In the genomic region with DNA sequence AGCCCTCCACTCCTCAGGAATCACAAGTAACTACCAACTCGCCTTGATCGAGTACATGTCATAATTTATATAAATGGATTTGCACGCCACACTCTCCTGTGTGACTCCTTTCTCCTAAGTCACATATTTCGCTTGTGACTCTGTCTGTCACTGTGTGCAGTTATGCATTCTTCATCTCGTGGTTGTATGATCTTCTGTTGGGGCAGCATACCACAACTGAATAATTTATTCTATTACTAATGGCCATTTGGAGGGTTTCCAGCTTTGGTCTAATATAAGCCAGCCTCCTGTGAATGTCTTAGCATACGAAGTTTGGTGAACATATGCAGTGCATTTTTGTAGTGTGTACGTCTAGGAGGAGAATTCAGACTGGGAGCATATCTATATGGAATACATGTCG, we compare ENCODE assay signal across 23 mouse cellular contexts.
A peak's percentile ranks its signal among the peaks of the same experiment; 100 is the strongest.
DNase-seq lines count a peak whose midpoint lies in the region; ATAC-seq and TF ChIP-seq lines count a peak whose summit lies in the region.
"Had no signal": no experiment of that assay in that cellular context is flagged by ENCODE, and none has a peak within 500 bp of the region (broad histone marks: within the 10 kb centered on the region; RNA-seq: fewer than 3 reads in every experiment).

No protein-coding gene starts in this region.

- peak; percentile 52; the same call in 1 of the 2 replicates for ATAC-seq in forebrain, embryonic 16.5 days
- ATAC-seq in forebrain, embryonic 15.5 days (replicated peaks) = no peak
- no peak for ATAC-seq in midbrain, postnatal 0 days (ENCODE audit: low FRiP score)
- no peak for ATAC-seq in midbrain, embryonic 14.5 days (ENCODE audit: low FRiP score, low TSS enrichment)
- ATAC-seq: activated CD4-positive, CD25-positive, alpha-beta regulatory T cell, adult 4 months had no signal

- no peaks in the 10 kb centered on the region for H3K9me3 ChIP-seq in forebrain, embryonic 16.5 days (ENCODE audit: control insufficient read depth, low read length)
- H3K9me3 ChIP-seq in forebrain, embryonic 15.5 days = no peaks in the 10 kb centered on the region
- no peaks in the 10 kb centered on the region for H3K9me3 ChIP-seq in midbrain, postnatal 0 days (ENCODE audit: low read length)
- no peaks in the 10 kb centered on the region for H3K9me3 ChIP-seq in midbrain, embryonic 14.5 days (ENCODE audit: control insufficient read depth, low read length)
- H3K9me3 ChIP-seq: forebrain, embryonic 10.5 days; heart, embryonic 12.5 days; hindbrain, embryonic 10.5 days; liver, embryonic 15.5 days; midbrain, embryonic 10.5 days had no signal

- H3K27me3 ChIP-seq in forebrain, embryonic 16.5 days (replicated peaks; ENCODE audit: control insufficient read depth, insufficient read depth, low read length) = no peaks in the 10 kb centered on the region
- H3K27me3 ChIP-seq in forebrain, embryonic 15.5 days = no peaks in the 10 kb centered on the region
- no peaks in the 10 kb centered on the region for H3K27me3 ChIP-seq in midbrain, postnatal 0 days (ENCODE audit: insufficient read depth, low read length)
- no peaks in the 10 kb centered on the region for H3K27me3 ChIP-seq in midbrain, embryonic 14.5 days (ENCODE audit: control insufficient read depth, insufficient read depth, low read length)
- H3K27me3 ChIP-seq: heart, embryonic 12.5 days; liver, embryonic 15.5 days had no signal

- no peak overlapping the region for H3K4me3 ChIP-seq in forebrain, embryonic 16.5 days (replicated peaks; ENCODE audit: low read length)
- no peak overlapping the region for H3K4me3 ChIP-seq in forebrain, embryonic 15.5 days
- no peak overlapping the region for H3K4me3 ChIP-seq in midbrain, postnatal 0 days (ENCODE audit: low read depth, low read length)
- no peak overlapping the region for H3K4me3 ChIP-seq in midbrain, embryonic 14.5 days (replicated peaks; ENCODE audit: low read depth, low read length)
- H3K4me3 ChIP-seq: forebrain, embryonic 10.5 days; heart, embryonic 12.5 days; hindbrain, embryonic 10.5 days; left cerebral cortex, adult 2 months; liver, embryonic 15.5 days; midbrain, embryonic 10.5 days had no signal

- H3K27ac ChIP-seq in forebrain, embryonic 16.5 days (ENCODE audit: low read length) = no peak overlapping the region
- no peak overlapping the region for H3K27ac ChIP-seq in forebrain, embryonic 15.5 days (replicated peaks)
- no peak overlapping the region for H3K27ac ChIP-seq in midbrain, postnatal 0 days (ENCODE audit: low read depth, low read length)
- H3K27ac ChIP-seq in midbrain, embryonic 14.5 days (replicated peaks; ENCODE audit: low read depth, low read length) = no peak overlapping the region
- H3K27ac ChIP-seq: forebrain, embryonic 10.5 days; hindbrain, embryonic 10.5 days; left cerebral cortex, adult 2 months; liver, embryonic 15.5 days; macrophage; midbrain, embryonic 10.5 days had no signal

- H3K36me3 ChIP-seq in forebrain, embryonic 16.5 days (ENCODE audit: control insufficient read depth, insufficient read depth) = no peaks in the 10 kb centered on the region
- no peaks in the 10 kb centered on the region for H3K36me3 ChIP-seq in forebrain, embryonic 15.5 days
- H3K36me3 ChIP-seq in midbrain, postnatal 0 days (ENCODE audit: insufficient read depth, low read length) = no peaks in the 10 kb centered on the region
- H3K36me3 ChIP-seq in midbrain, embryonic 14.5 days (ENCODE audit: control insufficient read depth, insufficient read depth, low read length) = no peaks in the 10 kb centered on the region
- H3K36me3 ChIP-seq: forebrain, embryonic 10.5 days; heart, embryonic 12.5 days; hindbrain, embryonic 10.5 days; liver, embryonic 15.5 days; midbrain, embryonic 10.5 days had no signal

- DNase-seq in midbrain, postnatal 0 days (ENCODE audit: low spot score) = peak; percentile 27
- DNase-seq in midbrain, embryonic 14.5 days = no peak
- peak; percentile 33 for DNase-seq in brain, embryonic 14.5 days (ENCODE audit: low read depth)
- no peak for DNase-seq in cerebellum, adult 9-10 months
- no peak for DNase-seq in cerebellum, adult 11-12 months
- DNase-seq: adrenal gland, adult 8-10 months; cerebellum, adult 2 months; heart, adult 11 months; kidney, adult 8-10 months; kidney, postnatal 10 days; liver; right cerebral cortex, postnatal 14 days; thymus, adult 18-20 months had no signal

- H3K4me1 ChIP-seq in forebrain, embryonic 16.5 days (replicated peaks; ENCODE audit: control insufficient read depth, insufficient read depth, low read length) = peaks cover 14% of the 10 kb centered on the region
- H3K4me1 ChIP-seq in forebrain, embryonic 15.5 days = peaks cover 17% of the 10 kb centered on the region
- H3K4me1 ChIP-seq in midbrain, postnatal 0 days (ENCODE audit: insufficient read depth, low read length) = no peaks in the 10 kb centered on the region
- no peaks in the 10 kb centered on the region for H3K4me1 ChIP-seq in midbrain, embryonic 14.5 days (ENCODE audit: control insufficient read depth, insufficient read depth, low read length)
- H3K4me1 ChIP-seq: forebrain, embryonic 10.5 days; hindbrain, embryonic 10.5 days; liver, embryonic 15.5 days; midbrain, embryonic 10.5 days had no signal

- no peak overlapping the region for H3K9ac ChIP-seq in forebrain, embryonic 16.5 days (replicated peaks; ENCODE audit: low read depth, low read length)
- no peak overlapping the region for H3K9ac ChIP-seq in forebrain, embryonic 15.5 days (replicated peaks)
- H3K9ac ChIP-seq in midbrain, postnatal 0 days (replicated peaks; ENCODE audit: low read length, poor library complexity, severe bottlenecking) = no peak overlapping the region
- H3K9ac ChIP-seq in midbrain, embryonic 14.5 days (replicated peaks; ENCODE audit: low read length) = no peak overlapping the region
- H3K9ac ChIP-seq: heart, embryonic 12.5 days; liver, embryonic 15.5 days had no signal

- TF ChIP-seq POLR2A in brain, embryonic 14.5 days (IDR thresholded peaks at IDR 0.05; ENCODE audit: borderline replicate concordance, extremely low read depth, insufficient read depth, insufficient read length, poor library complexity, severe bottlenecking) = no peak

- no peak overlapping the region for H3K4me2 ChIP-seq in forebrain, embryonic 16.5 days (ENCODE audit: low read length)
- no peak overlapping the region for H3K4me2 ChIP-seq in forebrain, embryonic 15.5 days (replicated peaks)
- no peak overlapping the region for H3K4me2 ChIP-seq in midbrain, postnatal 0 days (ENCODE audit: low read depth, low read length, poor library complexity, severe bottlenecking)
- no peak overlapping the region for H3K4me2 ChIP-seq in midbrain, embryonic 14.5 days (ENCODE audit: low read length)
- H3K4me2 ChIP-seq: heart, embryonic 12.5 days; liver, embryonic 15.5 days had no signal

- TF ChIP-seq CTCF in midbrain, postnatal 0 days (IDR thresholded peaks at IDR 0.05) = no peak
- no peak for TF ChIP-seq CTCF in brain, embryonic 14.5 days (IDR thresholded peaks at IDR 0.05; ENCODE audit: borderline replicate concordance, extremely low read depth, insufficient read depth, insufficient read length)

- WGBS in forebrain, embryonic 16.5 days = 65% methylated on average over 8 of the region's 8 CpGs
- 68% methylated on average over 8 of the region's 8 CpGs for WGBS in forebrain, embryonic 15.5 days
- WGBS in midbrain, postnatal 0 days = 82% methylated on average over 8 of the region's 8 CpGs
- WGBS in midbrain, embryonic 14.5 days = 82% methylated on average over 8 of the region's 8 CpGs

Comparison
In these comparisons a context has a peak if more than half of its experiments do, and no peak if none do; other contexts are left out.
1. DNase-seq: peak in midbrain, postnatal 0 days (single experiment) and brain, embryonic 14.5 days (single experiment); none in midbrain, embryonic 14.5 days (single experiment), cerebellum, adult 9-10 months (single experiment) and cerebellum, adult 11-12 months (single experiment).